Mouse (Mus musculus) CH12.LX (cell line): Measurements from ENCODE around the gene Tbx10.

Experiments used
- CHD2 ChIP-seq: IDR thresholded peaks from 2 replicates; pipeline ENCODE4 v1.6.1; 2011; ENCODE audit warnings: low read length, improper control_type of control experiment
- CTCF ChIP-seq, 2 experiments: IDR thresholded peaks in 1 of 2; conservative IDR thresholded peaks in 1 of 2; 2 replicates each; pipeline ENCODE4 v1.5.1; 2011 to 2012; ENCODE audit warnings: low read depth in 2 of 2, low read length in 2 of 2, improper control_type of control experiment in 1 of 2, inconsistent platforms in 1 of 2, mild to moderate bottlenecking in 1 of 2, moderate library complexity in 1 of 2
- EP300 ChIP-seq: IDR thresholded peaks from 2 replicates; pipeline ENCODE4 v1.6.1; 2011; ENCODE audit warnings: low read length, improper control_type of control experiment
- GABPA ChIP-seq: IDR thresholded peaks from 2 replicates; pipeline ENCODE4 v1.6.1; 2012; ENCODE audit warnings: low read depth, low read length, improper control_type of control experiment, inconsistent platforms; ENCODE audit not compliant: insufficient replicate concordance
- JUN ChIP-seq: IDR thresholded peaks from 2 replicates; pipeline ENCODE4 v1.6.1; 2011; ENCODE audit warnings: low read depth, mild to moderate bottlenecking, low read length, improper control_type of control experiment, moderate library complexity; ENCODE audit not compliant: insufficient read depth
- JUND ChIP-seq: conservative IDR thresholded peaks from 2 replicates; pipeline ENCODE4 v1.6.1; 2011; ENCODE audit warnings: low read depth, low read length, improper control_type of control experiment
- MAFK ChIP-seq: IDR thresholded peaks from 2 replicates; pipeline ENCODE4 v1.6.1; 2011; ENCODE audit warnings: low read length, improper control_type of control experiment; ENCODE audit not compliant: insufficient replicate concordance
- MXI1 ChIP-seq: IDR thresholded peaks from 2 replicates; pipeline ENCODE4 v1.6.1; 2011; ENCODE audit warnings: mild to moderate bottlenecking, low read depth, low read length, improper control_type of control experiment
- NELFE ChIP-seq: IDR thresholded peaks from 2 replicates; pipeline ENCODE4 v1.6.1; 2011; ENCODE audit warnings: low read depth, low read length, improper control_type of control experiment
- NRF1 ChIP-seq: IDR thresholded peaks from 2 replicates; pipeline ENCODE4 v1.6.1; 2014; ENCODE audit warnings: low read depth, mild to moderate bottlenecking, inconsistent platforms, low read length, improper control_type of control experiment, moderate library complexity
- POLR2A ChIP-seq: IDR thresholded peaks from 2 replicates; pipeline ENCODE4 v1.6.1; 2011; ENCODE audit warnings: low read depth, mild to moderate bottlenecking, improper control_type of control experiment, low read length
- POLR2AphosphoS2 ChIP-seq: IDR thresholded peaks from 2 replicates; pipeline ENCODE4 v1.6.1; 2011; ENCODE audit warnings: low read depth, low read length, improper control_type of control experiment
- TCF12 ChIP-seq: IDR thresholded peaks from 2 replicates; pipeline ENCODE4 v1.6.1; 2014; ENCODE audit warnings: low read depth, mild to moderate bottlenecking, inconsistent platforms, low read length, improper control_type of control experiment

DNA sequence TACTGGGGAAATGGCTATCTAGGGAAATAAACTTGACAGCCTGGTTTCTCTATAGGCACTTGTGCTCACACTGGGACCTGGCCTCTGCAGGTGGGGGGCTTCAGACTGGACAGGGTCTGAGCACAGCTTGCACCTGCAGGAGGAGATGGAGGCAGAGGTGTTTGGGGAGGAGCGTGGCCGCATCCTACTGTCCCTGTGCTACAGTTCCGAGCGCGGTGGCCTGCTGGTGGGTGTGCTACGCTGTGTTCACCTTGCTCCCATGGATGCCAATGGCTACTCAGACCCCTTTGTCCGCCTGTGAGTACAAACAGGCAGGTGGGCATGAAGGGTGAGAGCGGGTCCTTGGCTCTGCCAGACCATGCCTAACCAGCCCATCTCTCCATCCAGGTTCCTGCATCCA is 13.4 kb downstream of the Tbx10 start:
- TF ChIP-seq NRF1 (no peak), MAFK (no peak), CHD2 (no peak), JUND (no peak), CTCF (conservative IDR thresholded peaks at IDR 0.05 in 1 of 2, IDR thresholded peaks at IDR 0.05 in 1 of 2; ENCODE audit: low read depth in 2 of 2, low read length in 2 of 2) (no peak), POLR2AphosphoS2 (no peak), GABPA (no peak), TCF12 (no peak), MXI1 (no peak), POLR2A (no peak), JUN (no peak), EP300 (no peak), NELFE (no peak)
